23 mouse cellular contexts compared by ENCODE assay signal in the genomic region with DNA sequence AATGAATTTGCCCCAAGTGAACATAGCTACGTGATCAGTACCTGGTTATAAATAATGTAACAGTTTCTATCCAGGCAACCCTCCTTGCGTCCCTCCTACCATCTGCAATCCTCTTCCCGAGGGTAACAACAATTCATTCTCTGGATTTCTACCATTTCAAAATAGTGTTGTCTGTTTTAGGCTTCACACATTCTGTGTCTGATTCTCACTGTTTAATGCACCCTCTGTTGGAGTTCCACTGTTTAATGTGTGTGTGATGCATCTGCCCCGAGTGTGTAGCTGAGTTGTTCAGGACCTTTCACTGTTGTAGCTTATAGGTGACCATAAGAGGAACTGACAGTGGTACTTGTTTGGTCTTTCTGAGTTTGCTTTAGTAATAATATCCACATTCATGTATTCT.
DNase-seq lines count a peak whose midpoint lies in the region; ATAC-seq and TF ChIP-seq lines count a peak whose summit lies in the region.
"Had no signal": no experiment of that assay in that cellular context is flagged by ENCODE, and none has a peak within 500 bp of the region (broad histone marks: within the 10 kb centered on the region; RNA-seq: fewer than 3 reads in every experiment).

No protein-coding gene starts in this region.

- no peaks in the 10 kb centered on the region for H3K36me3 ChIP-seq in forebrain, postnatal 0 days (ENCODE audit: insufficient read depth)
- H3K36me3 ChIP-seq in forebrain, embryonic 15.5 days, result no peaks in the 10 kb centered on the region
- no peaks in the 10 kb centered on the region for H3K36me3 ChIP-seq in midbrain, embryonic 11.5 days (ENCODE audit: control insufficient read depth, insufficient read depth, low read length)
- H3K36me3 ChIP-seq in midbrain, postnatal 0 days (ENCODE audit: insufficient read depth, low read length), result no peaks in the 10 kb centered on the region
- H3K36me3 ChIP-seq: embryonic facial prominence, embryonic 13.5 days; embryonic facial prominence, embryonic 15.5 days; forebrain, embryonic 10.5 days; G1E had no signal

- DNase-seq in forebrain, postnatal 0 days, result no peak
- DNase-seq in midbrain, embryonic 11.5 days (ENCODE audit: low spot score, missing footprints), result peak; percentile 47
- DNase-seq in midbrain, postnatal 0 days (ENCODE audit: low spot score), result no peak
- DNase-seq: adrenal gland, adult 8-10 months; adrenal gland, postnatal 14 days; adrenal gland, postnatal 36 days; cerebellum, adult 11 months; cerebellum, adult 18-20 months; cerebellum, adult 8-10 months; cerebellum, adult 9-11 months; cerebellum, postnatal 14 days; cerebellum, postnatal 36 days had no signal

- no peak overlapping the region for H3K9ac ChIP-seq in forebrain, postnatal 0 days
- no peak overlapping the region for H3K9ac ChIP-seq in forebrain, embryonic 15.5 days (replicated peaks)
- no peak overlapping the region for H3K9ac ChIP-seq in midbrain, embryonic 11.5 days (ENCODE audit: low read length)
- no peak overlapping the region for H3K9ac ChIP-seq in midbrain, postnatal 0 days (replicated peaks; ENCODE audit: low read length, poor library complexity, severe bottlenecking)
- H3K9ac ChIP-seq: embryonic facial prominence, embryonic 13.5 days; embryonic facial prominence, embryonic 15.5 days; forebrain, embryonic 13.5 days had no signal

- no peak overlapping the region for H3K27ac ChIP-seq in forebrain, postnatal 0 days (ENCODE audit: low read depth, low read length)
- H3K27ac ChIP-seq in forebrain, embryonic 15.5 days (replicated peaks), result no peak overlapping the region
- no peak overlapping the region for H3K27ac ChIP-seq in midbrain, embryonic 11.5 days (ENCODE audit: low read depth, low read length)
- H3K27ac ChIP-seq in midbrain, postnatal 0 days (ENCODE audit: low read depth, low read length), result no peak overlapping the region
- H3K27ac ChIP-seq: embryonic facial prominence, embryonic 13.5 days; embryonic facial prominence, embryonic 15.5 days; forebrain, embryonic 10.5 days; forebrain, embryonic 13.5 days had no signal

- H3K27me3 ChIP-seq in forebrain, postnatal 0 days (ENCODE audit: insufficient read depth, low read length), result no peaks in the 10 kb centered on the region
- H3K27me3 ChIP-seq in forebrain, embryonic 15.5 days, result no peaks in the 10 kb centered on the region
- peaks cover 9% of the 10 kb centered on the region; the same call in 1 of the 2 replicates for H3K27me3 ChIP-seq in midbrain, embryonic 11.5 days (ENCODE audit: control insufficient read depth, insufficient read depth, low read length)
- no peaks in the 10 kb centered on the region for H3K27me3 ChIP-seq in midbrain, postnatal 0 days (ENCODE audit: insufficient read depth, low read length)
- H3K27me3 ChIP-seq: CH12.LX; embryonic facial prominence, embryonic 13.5 days; embryonic facial prominence, embryonic 15.5 days; forebrain, embryonic 13.5 days; Patski had no signal

- no peak overlapping the region for H3K4me3 ChIP-seq in forebrain, postnatal 0 days (ENCODE audit: low read depth, low read length)
- H3K4me3 ChIP-seq in forebrain, embryonic 15.5 days, result no peak overlapping the region
- no peak overlapping the region for H3K4me3 ChIP-seq in midbrain, embryonic 11.5 days (ENCODE audit: low read depth, low read length)
- no peak overlapping the region for H3K4me3 ChIP-seq in midbrain, postnatal 0 days (ENCODE audit: low read depth, low read length)
- H3K4me3 ChIP-seq: embryonic facial prominence, embryonic 13.5 days; embryonic facial prominence, embryonic 15.5 days; erythroblast, embryonic 14.5 days; forebrain, embryonic 10.5 days; forebrain, embryonic 13.5 days had no signal

- H3K4me2 ChIP-seq in forebrain, postnatal 0 days (ENCODE audit: low read depth), result no peak overlapping the region
- H3K4me2 ChIP-seq in forebrain, embryonic 15.5 days (replicated peaks), result no peak overlapping the region
- no peak overlapping the region for H3K4me2 ChIP-seq in midbrain, embryonic 11.5 days
- H3K4me2 ChIP-seq in midbrain, postnatal 0 days (ENCODE audit: low read depth, low read length, poor library complexity, severe bottlenecking), result no peak overlapping the region
- H3K4me2 ChIP-seq: embryonic facial prominence, embryonic 13.5 days; embryonic facial prominence, embryonic 15.5 days; forebrain, embryonic 13.5 days had no signal

- no peak for TF ChIP-seq CTCF in forebrain, postnatal 0 days (IDR thresholded peaks at IDR 0.05; ENCODE audit: low read depth)
- no peak for TF ChIP-seq CTCF in midbrain, postnatal 0 days (IDR thresholded peaks at IDR 0.05)

- no peaks in the 10 kb centered on the region for H3K4me1 ChIP-seq in forebrain, postnatal 0 days (ENCODE audit: insufficient read depth)
- no peaks in the 10 kb centered on the region for H3K4me1 ChIP-seq in forebrain, embryonic 15.5 days
- H3K4me1 ChIP-seq in midbrain, embryonic 11.5 days (ENCODE audit: control insufficient read depth, insufficient read depth, low read length), result no peaks in the 10 kb centered on the region
- no peaks in the 10 kb centered on the region for H3K4me1 ChIP-seq in midbrain, postnatal 0 days (ENCODE audit: insufficient read depth, low read length)
- H3K4me1 ChIP-seq: embryonic facial prominence, embryonic 15.5 days; forebrain, embryonic 10.5 days; forebrain, embryonic 13.5 days had no signal

- H3K9me3 ChIP-seq in forebrain, postnatal 0 days (ENCODE audit: low read length), result no peaks in the 10 kb centered on the region
- H3K9me3 ChIP-seq in forebrain, embryonic 15.5 days, result no peaks in the 10 kb centered on the region
- H3K9me3 ChIP-seq in midbrain, embryonic 11.5 days (ENCODE audit: control insufficient read depth, low read length), result no peaks in the 10 kb centered on the region
- no peaks in the 10 kb centered on the region for H3K9me3 ChIP-seq in midbrain, postnatal 0 days (ENCODE audit: low read length)
- H3K9me3 ChIP-seq: embryonic facial prominence, embryonic 13.5 days; embryonic facial prominence, embryonic 15.5 days; forebrain, embryonic 10.5 days; forebrain, embryonic 13.5 days; G1E had no signal

- 64% methylated on average over 4 of the region's 4 CpGs for WGBS in forebrain, postnatal 0 days
- WGBS in forebrain, embryonic 15.5 days, result 78% methylated on average over 4 of the region's 4 CpGs
- 88% methylated on average over 4 of the region's 4 CpGs for WGBS in midbrain, embryonic 11.5 days
- 79% methylated on average over 4 of the region's 4 CpGs for WGBS in midbrain, postnatal 0 days

- peak; percentile 55; the same call in 1 of the 2 replicates for ATAC-seq in forebrain, postnatal 0 days
- ATAC-seq in forebrain, embryonic 15.5 days (replicated peaks), result no peak
- no peak for ATAC-seq in midbrain, embryonic 11.5 days (ENCODE audit: low FRiP score)
- ATAC-seq in midbrain, postnatal 0 days (ENCODE audit: low FRiP score), result no peak
- ATAC-seq in CD4-positive, CD25-positive, alpha-beta regulatory T cell, adult 4 months, result no peak
- ATAC-seq: activated CD4-positive, CD25-positive, alpha-beta regulatory T cell, adult 4 months; forebrain, embryonic 13.5 days; Patski had no signal
